Mouse (Mus musculus) CD4-positive, CD25-positive, alpha-beta regulatory T cell, adult 9 weeks (primary cell): ENCODE measurements around the gene Rhobtb1. TPM values are rescaled to one million over a fixed set of nuclear protein-coding genes. Genes with fewer than 3 reads are reported as not detected.

Experiments used
- polyA plus RNA-seq: library from polyadenylated mRNA; unstranded; fragments of 100-300 nt; shearing (Covaris generic); gene quantifications from one replicate; pipeline ENCODE4 v1.2.1, GENCODE M21; 2017

Gene Rhobtb1
- not detected for polyA plus RNA-seq

DNA sequence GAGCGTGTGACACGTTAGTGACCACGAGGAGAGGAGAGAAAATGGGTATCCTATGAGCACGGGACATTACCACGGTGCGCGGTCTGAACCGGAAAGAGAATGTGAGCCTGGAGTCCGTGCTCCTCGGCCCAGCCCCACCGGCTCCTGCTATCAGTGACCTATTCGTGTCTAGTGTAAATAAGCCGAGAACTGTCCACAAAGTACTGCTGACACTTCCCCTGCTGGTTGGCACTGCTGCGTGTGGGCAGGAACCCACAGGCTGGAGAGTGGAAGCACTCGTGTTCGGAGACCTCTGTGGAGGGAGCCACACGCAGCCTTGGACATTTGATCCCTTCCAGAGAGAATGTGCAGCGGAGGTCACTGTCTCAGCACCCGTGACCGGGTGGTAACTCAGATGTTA is at the start of gene Rhobtb1:
Rhobtb1 (plus strand) TSS at position 390 of the 400 bp plus-strand sequence.

DNA sequence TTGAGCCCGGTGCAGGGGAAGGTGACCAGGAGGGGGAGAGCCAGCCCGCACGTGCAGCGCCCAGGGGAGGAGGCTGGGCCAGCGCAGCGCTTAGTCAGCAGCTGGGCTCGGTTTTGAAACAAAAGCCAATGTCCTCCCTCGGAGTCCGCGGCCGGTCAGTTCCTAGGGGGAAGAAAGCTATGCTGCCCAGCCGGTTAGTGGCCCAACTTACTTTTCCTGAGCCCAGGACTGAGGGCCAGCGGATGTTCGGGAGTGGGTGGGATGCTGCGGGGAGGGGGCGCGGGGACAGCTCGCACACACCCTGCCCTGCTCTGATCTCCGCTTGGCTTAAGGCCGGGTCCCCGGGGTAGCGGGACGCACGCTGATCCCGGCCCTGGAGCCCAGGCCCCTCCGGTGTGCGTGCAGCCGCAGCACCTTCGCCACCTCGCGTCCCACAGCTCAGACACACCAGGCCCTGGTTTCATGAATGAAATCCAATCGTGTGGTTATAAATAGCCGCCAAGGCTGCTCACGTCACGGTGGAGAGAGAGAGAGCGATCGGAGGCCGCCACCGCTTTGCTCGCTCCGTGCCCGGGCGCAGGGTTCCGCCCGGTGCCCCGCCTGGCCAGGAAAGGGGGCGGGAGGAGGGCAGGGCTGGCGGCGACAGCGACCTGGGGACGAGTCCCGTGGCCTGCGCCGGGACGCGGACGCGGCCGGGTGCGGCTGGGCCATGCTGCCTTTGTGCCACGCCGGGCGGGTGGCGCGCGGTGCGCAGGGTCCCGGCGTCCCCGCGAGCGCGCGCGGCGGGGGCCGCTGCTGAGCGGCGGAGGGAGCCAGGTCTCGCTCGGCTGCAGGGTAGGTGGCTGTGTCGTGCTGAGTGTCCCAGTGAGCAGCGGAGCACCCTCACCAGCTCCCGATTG is 61.6 kb downstream of the Rhobtb1 start, which contains the start of gene A930033H14Rik:
A930033H14Rik (minus strand) TSS at position 557 of the 899 bp plus-strand sequence.

Other genes starting within 250 kb of the Rhobtb1 start
- not detected for gene A930033H14Rik, start 61.7 kb downstream of the Rhobtb1 start, polyA plus RNA-seq
- gene Cdk1, start 201.5 kb downstream of the Rhobtb1 start, polyA plus RNA-seq = 10.2 TPM
- gene Ank3, start 247.3 kb downstream of the Rhobtb1 start, polyA plus RNA-seq = 0.86 TPM